Mouse (Mus musculus) fat pad, adult 2 months (tissue): ENCODE results near the gene Mcu.

ENCODE experiments used
- DNase-seq: peaks from one replicate; pipeline ENCODE4 v3.0.0-alpha.2; 2011; ENCODE audit warnings: low read depth, low spot score; ENCODE audit errors: extremely low read depth

Mcu gene

DNA sequence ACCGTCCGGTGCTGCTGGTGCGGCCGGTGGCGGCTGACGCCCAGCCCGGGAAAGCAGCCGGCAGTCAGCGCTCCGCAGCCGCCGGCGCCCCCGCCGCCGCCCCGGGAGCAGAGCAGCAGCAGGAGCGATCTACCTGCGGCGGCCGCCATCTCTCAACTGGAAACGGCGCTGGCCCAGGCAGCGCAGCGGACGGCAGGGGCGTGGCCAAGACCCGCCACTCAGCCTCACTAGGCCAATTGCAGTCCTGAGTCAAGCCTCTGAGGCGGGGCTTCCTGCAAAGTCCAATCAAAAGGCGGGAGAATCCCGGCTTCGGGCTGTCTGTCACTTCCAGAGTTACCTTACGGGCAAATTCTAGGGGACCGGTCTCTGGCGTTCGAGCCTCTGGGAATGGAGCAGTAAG is at the start of gene Mcu:
Gene Mcu (minus strand): TSS at position 171 of the 400 bp plus-strand sequence.
- no peak for DNase-seq

DNA sequence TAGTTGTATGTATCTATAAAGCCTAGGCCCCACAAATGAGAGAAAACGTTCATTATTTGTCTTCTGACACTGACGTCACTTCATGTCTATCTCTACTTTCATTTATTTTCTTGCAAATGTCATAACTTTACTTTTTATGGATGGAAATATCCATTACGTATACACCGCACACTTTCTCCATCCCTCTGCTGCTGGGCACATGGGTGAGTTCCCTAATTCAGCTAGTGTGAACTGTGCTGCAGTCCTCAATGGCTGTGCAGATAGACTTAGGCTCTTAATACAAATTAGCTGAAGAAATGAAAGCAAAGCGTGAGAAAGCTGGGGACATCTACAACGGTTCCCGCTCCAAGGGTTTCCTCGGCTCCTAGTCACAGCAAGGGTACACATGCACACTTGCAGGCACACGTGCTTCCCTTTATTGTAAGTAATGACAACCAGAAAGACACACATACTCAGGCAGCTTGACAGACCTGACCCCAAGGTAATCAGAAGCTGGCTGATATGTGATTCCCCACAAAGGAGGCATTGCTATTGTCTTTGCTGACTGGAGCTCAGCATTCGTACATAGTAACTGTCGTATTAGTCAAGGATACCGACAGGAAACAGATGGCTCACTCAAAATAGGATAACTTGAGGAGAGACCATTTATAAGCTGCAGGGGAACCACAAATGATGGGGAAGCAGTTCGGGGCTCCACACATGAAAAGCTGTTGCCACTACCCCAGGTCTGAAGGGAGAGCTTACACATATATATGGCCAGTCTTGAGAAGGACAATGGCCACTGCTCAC is 49.2 kb upstream of the Mcu start:
- no peak for DNase-seq

DNA sequence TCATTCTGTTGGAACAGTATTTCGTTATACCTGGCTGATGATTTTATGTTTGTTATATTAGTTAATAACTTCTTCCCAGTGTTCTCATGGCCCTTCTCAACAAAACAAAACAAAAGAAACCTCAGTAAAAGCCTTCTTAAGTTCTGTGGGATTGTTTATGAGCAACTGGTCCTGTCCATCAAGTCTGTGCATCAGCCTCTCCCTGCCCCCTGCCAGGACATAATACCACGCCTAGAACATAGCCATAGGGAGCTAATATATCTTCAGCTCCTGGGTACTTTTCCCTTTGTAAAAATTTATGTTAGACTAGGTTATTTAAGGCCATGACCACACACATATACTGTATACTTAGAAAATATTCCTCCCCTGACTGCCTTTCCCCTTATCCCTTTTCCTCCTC is 48.3 kb upstream of the Mcu start:
- DNase-seq = no peak

DNA sequence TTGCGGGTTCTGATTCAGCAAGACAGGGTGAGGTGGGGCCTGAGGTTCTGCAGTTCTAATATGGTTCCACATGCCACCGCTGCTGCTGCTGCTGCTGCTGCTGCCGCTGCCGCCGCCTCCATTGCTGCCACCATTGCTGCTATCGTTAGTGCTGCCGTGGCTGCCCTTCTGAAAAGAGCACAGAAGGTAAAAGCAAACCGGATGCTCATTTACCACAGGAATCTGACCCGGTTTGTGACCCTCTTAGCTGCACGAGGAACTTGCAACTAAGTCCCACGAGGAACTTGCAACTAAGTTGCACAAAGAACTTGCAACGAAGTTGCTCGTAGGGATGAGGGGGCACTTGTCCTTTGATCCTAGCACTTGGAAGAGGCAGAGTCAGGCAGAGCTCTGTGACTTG is 40.3 kb upstream of the Mcu start:
- DNase-seq = no peak

DNA sequence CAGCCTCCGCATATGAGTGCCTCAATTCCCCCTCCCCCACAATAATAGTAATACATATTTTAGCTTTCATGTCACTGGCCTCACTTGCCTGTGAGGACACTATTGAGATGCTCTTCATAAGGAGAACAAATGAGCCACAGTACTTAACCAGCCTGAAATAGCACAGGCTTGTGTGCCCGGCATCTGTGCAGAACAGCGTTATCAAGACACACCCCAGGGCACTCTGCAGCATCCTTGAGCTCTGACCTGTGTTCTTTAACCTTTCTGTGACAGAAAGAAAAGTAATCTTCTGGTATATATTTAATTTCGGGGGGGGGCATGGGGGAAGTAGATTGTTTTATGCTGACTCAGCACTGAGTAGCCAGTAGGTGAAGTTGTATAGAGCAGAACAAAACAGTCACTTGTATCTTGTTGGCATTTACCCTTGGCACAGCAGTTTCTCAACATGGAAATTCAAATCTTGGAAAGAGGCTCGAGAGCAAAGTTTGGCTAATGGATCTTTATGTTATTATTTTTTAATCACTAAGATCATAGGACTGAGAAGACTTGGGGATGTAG is 30.4 kb upstream of the Mcu start:
- DNase-seq = no peak

DNA sequence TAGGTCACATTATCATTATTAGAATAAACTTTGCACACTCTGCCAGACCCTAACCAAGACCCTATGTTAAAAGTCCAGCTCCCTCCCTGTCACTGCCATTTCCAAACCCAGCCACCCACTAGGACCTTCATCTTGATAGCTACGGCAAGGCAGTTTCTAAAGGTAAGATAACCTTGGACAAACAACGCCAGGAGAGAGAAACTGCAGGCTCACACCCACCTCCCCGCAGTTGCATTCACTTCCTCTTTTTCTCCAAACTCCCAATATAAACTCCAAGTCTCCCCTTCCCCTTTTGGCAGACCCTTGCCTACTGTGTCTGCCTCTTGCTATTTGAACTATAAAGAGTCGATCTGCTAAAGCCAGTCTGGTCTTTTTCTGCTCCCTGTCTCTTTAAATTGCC is 28.7 kb upstream of the Mcu start:
- no peak for DNase-seq

DNA sequence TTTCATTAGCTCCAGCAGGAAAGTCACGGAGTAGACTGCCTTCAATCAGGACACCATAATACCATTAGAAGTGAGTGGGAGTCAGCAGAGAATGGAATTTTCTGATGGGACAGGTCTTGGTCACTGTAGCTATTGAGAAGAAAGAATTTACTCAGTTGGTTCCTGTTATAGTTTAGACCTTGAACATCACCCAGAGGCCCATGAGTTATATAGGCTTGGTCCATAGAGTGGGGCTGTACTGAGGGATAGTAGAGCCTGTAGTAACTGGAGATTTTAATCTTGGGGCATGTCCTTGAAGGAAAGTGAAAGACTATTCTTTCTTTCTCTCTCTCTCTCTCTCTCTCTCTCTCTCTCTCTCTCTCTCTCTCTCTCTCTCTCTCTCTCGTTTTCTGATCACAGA is 28.2 kb upstream of the Mcu start:
- no peak for DNase-seq

DNA sequence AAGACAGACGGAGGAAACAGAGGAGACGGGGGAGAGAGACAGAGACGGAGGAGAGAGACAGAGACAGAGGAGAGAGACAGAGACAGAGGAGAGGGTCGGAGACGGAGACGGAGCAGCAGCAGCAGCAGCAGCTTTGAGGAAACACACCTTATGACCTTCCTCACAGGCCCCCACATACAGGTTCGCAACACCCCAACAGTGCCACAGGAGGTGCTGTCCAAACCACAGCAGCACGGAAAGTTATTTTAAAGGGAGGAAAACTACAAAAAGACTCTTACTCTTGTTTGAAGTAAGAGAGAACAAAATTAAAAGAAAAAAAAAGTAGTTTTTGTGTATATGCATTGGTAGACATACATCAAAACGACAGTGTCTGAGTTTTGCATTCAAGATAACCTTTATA is 27.2 kb upstream of the Mcu start:
- DNase-seq = no peak

DNA sequence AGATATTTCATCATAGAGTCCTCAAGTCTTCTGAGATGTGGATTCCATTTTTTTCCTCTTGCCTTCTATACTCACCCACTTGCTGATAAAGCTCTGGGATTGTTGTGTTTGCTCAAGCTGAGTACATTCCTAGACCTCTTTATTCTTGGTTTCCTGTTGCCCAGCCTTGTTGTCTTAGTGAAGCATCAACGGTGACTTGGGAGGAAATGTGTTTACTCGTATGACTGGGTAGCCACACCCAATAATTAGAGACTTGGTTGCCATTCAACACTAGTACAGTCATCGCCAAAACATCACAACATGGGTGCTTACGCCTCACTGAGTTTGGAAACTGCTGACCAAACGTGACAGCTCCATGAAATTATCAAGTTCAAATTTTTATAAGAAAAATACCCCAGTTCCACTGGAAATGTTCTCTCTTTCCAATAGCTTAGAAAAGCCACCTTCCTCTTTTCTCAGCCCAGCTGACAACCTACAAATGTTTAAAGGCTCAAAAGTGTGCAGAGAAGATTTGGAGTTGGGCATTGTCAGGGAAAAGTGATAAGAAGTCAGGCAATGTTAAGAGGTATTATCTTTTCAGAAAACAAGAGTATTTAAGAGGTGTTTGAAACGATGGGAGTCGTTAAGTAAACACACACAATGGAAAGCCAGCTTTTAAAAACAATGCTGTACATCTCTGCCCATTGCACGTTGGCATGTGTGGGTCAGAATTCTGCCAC is 26.3 kb upstream of the Mcu start:
- DNase-seq = no peak

DNA sequence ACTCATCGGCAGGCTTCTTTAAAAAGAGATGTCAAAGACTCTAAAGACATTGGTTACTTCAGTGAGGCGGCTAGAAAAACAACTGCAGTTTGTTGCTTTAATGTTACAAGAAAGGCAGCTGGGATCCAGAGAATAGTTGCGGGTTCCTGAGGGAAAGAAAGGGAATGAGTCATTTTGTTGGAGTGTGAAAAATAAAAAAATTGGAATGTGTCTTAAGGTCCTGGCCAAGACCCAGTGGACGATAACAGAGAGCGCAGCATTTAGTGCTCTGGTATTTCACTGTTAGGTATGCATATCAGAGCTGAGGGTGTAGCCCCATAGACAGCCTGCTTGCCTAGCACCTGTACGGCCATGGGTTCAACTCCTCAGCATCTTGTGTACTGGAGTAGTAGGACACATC is 22.1 kb upstream of the Mcu start:
- DNase-seq = no peak

DNA sequence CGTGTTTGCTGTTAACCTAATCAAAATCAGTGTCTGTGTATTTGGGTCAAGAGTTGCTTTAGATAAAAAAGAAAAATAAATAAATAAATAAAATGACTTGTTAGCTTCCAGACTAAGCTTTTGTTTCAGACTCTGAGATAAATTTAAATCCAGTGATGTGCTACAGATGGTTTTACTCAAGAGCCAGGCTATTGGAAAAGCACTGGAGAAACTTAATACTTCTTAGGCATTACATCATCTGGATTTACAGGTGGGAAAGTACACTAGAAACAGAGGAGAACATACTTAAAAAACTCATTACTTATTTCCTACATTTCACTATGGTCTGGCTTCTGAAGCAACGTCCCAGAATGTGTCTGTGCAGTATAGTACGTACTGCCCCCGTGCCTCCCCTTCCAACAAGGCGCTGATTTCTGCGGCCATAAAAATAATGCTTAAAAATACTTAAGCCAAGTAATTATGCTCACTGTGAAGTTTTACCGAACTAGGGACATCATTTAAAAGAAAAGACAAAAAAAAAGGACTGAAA is 21.2 kb upstream of the Mcu start:
- no peak for DNase-seq

DNA sequence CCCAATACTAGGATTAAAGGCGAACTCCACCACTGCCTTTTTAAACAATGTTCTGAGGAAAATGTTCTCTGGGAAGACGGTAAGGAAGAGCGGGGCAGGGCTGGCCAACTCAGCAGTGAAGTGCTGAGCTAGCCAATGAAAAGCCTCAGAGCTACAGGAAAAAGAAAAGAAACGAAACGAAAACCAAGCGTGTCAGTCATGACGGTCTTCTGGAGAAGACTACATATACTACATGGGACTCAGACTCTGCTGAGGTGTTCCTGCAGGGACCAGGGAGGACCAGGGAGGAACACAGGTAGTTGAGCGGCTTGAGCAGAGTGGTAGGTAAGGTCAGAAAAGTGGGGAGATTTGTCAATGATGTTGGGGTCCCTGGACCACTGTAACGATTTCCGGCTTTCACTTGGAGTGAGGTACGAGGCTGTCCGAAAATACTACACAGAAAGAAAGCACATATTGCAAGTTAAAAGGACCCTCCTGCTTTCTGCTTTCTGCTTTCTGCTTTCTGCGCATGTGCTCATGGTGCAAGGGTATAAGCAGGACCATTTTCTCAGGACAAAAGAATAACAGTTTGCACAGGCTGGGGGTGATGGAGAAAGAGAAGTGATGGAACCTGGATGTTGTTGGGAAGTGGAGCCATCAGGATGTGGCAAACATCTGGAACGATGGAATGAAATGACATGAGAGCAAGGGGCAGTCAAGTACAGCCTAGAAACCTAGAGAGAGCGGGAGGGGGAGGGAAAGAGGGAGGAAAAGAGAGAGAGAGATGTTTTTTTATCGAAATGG is 20.4 kb upstream of the Mcu start:
- DNase-seq = no peak

DNA sequence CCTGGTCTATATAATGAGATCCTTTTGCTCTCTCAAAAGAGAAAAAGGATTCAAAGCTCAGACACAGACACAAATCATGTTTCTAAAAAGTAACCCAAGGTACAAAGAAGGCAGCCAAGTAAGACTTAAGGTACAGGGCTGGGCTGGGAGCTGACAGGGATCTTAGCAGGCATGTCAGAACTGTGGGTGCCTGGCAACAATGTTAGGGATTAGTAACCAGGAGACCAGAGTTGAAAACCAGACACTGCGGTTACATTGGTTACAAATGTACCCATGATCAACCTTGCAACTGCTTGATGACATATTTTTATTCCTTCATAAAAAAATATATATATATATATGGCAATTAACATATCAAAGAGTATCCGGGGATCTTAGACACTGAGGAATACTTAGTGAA is 19.6 kb upstream of the Mcu start:
- no peak for DNase-seq

DNA sequence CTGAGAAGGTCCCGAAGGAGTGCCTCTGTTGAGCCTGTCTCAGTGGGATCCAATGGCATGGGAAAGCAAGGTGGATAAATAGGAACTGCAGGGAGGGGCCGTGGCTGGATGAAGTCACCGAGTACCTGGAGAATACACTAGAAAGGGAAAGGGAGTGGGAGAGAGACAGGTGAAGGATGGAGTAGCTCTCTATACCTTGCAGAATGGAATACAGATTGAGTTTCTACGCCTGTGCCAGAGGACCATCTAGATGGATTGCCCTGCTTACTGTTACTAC is 13.0 kb upstream of the Mcu start:
- DNase-seq = no peak

DNA sequence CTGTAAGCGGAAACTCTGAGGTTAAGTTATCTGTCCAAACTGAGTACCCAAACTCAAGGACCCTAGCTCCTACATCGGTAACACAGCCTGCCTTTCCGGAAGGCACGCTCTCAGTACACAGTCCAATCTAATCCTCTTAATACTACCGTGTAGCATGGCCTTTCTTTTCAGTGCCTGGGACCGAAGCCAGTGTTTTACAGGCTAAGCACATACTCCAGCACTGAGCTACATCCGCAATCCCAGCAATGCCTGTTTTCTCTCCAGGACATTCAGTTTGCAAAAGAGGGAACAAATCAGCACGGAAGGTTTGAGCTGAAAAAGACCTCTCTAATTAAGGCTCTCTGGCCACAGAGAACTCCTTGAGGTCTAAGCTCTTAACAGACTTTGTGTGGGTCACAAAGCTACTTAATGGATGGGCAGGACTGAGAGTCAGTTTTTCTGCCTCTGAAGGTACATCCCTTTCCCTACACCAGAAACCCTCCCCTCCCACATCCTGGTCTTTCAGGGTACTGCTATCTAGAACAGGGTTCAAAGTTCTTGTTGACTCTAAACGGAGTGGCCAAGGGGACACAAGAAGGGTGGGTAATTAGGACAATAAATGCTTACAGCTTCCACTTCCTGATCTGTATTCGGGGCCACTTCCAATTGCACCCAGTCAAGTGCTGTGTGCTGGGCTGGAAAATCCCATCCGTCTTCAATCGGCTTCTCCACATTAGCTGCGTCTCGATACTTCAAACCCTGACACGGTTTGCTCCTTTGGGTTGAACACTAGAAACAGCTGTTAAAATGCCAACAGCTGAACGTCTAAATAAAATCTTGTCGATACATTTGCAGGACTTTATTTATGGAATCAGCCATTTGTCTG is 12.4 kb upstream of the Mcu start:
- no peak for DNase-seq

DNA sequence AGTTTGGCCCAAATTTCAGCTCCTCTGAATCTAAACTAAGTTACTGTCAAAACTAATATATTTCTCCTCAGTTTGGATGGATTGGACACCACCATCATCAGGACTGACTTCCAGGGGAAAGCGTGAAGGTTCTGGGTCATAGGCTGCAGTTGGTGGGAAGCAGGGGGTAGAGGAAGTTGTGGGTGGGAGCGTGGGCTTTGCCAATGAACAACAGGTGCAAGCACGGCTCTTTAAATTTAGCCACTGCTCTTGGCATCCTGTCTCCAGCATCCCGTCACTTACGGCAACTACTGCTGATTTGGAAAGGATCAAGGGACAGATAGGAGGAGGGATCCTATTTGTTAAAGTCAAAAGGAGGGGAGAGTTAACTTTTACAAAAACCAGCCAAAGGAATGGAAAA is 7.0 kb upstream of the Mcu start:
- no peak for DNase-seq

DNA sequence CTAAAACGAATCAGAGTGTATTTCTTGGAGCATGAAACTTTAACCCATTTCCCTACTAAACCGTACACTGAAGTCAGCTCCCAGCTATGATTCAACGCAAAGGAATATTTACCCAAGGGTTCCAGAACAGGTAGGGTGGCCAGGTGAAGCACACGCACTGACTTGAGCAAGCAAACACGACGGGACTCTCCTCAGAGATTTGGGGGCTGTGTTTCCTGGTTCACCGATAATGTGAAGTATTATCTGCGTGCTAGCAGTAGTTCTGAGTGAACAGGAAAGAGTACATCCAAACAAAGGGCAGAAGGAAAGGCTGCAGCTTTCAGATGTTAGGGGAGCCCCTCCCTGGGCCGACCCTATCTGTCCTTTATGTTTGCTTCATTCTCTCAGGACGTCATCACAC is 4.9 kb upstream of the Mcu start:
- DNase-seq = no peak

DNA sequence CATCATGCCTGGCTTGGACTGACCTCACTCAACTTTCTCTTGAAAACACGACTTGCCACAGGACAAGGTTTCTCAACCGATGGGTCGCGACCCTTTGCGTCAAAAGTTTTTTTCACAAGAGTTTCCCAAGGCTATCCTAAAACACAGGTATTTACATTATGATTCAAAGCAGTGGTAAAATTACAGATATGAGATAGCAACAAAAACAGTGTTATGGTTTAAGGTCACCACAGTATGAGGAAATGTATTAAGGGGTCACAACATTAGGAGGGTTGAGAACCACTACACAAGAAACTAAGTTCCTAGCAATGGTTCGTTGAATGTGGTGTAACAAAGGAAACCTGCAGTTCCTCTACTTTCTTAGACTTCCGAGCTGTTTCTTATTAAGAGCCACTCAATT is 1.3 kb upstream of the Mcu start:
- no peak for DNase-seq

DNA sequence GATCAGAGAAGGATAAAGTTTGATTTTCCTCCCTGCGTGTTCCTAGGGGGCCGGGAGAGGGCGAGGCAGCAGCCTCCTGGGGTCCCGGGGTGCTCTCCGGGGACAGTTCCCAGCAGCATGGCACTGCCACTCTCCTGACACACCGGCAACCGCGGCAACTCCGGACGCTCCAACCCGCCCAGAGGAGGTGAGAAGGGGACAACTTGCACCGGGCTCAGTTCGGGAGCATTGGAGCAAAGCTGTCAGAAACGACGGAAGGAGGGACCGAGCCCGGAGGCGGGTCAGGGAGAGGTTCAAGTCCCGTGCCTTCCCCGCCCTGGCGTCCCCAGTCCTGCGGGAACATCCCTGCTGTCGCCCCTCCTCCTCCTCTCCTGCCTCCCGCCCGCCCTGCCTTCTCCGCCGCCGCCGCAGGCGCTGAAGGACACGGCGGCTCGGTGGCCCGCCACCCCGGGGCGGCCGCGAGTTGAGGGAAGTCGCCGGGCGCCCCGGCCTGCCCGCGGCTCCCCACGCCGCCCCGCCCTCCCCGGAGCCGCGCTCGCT is 441 bp downstream of the Mcu start, which contains the start of gene Gm10322:
Gene Gm10322 (plus strand): TSS at position 83 of the 540 bp plus-strand sequence.
- no peak for DNase-seq

DNA sequence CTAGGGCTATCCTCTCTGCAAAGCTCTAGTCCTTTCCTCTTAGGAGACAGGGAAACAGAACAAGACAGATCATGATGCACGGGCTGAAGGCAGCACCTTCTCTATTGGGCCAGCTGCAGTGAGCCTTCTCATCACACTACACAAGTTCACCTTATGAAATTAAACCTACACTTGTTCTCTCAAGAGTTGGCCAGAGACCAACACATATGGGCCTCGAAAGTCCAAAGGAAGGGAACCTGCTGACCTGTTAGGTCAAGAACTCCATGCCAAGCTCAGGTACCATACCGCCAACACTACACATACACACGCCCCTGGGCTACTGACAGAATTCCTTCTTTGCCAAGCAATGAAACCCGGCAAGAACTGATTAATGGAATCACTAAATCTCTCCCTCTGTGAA is 1.1 kb downstream of the Mcu start:
- DNase-seq = no peak
